Mouse (Mus musculus): ENCODE data around the gene Bricd5. TPM values are rescaled to one million over a fixed set of nuclear protein-coding genes. Genes with fewer than 3 reads are reported as not detected.

Gene Bricd5
- total and polyA plus RNA-seq, 2 experiments from 2014 or later: 1.4 to 4.0 TPM

GRCm38 (mm10) chr17:24477053-24477984 lies 3.6 kb downstream of the Bricd5 start:
- 89% methylated on average over 20 of the region's 20 CpGs for WGBS
- H3K9ac ChIP-seq (replicated peaks; ENCODE audit: low read length): no peak overlapping the region; the same call in 1 of the 2 replicates
- H3K4me2 ChIP-seq (ENCODE audit: low read depth, low read length): peak overlapping the region; percentile 69
- no peak overlapping the region for H3K4me3 ChIP-seq (ENCODE audit: low read length)
- H3K27ac ChIP-seq: peak overlapping the region; percentile 1; the same call in 1 of the 2 replicates
- ATAC-seq (no peak), DNase-seq (ENCODE audit: low spot score) (no peak)
- peaks cover 15% of the 10 kb centered on the region for H3K4me1 ChIP-seq (ENCODE audit: insufficient read depth, low read length)
- no peak for TF ChIP-seq CTCF (IDR thresholded peaks at IDR 0.05; ENCODE audit: low read depth)
- no peaks in the 10 kb centered on the region for H3K27me3 ChIP-seq (ENCODE audit: insufficient read depth, low read length)
- H3K36me3 ChIP-seq (ENCODE audit: insufficient read depth, low read length): peaks cover 30% of the 10 kb centered on the region
- H3K9me3 ChIP-seq (ENCODE audit: low read length): no peaks in the 10 kb centered on the region

GRCm38 (mm10) chr17:24477985-24478600 lies 4.4 kb downstream of the Bricd5 start:
- Histone ChIP-seq H3K27ac (peak overlapping the region; percentile 96; the same call in 1 of the 2 replicates), H3K9me3 (ENCODE audit: low read length) (no peaks in the 10 kb centered on the region), H3K4me2 (ENCODE audit: low read depth, low read length) (peak overlapping the region; percentile 69), H3K4me3 (ENCODE audit: low read length) (peak overlapping the region; percentile 84), H3K27me3 (ENCODE audit: insufficient read depth, low read length) (no peaks in the 10 kb centered on the region), H3K4me1 (ENCODE audit: insufficient read depth, low read length) (0 out of 2 replicates have a peak, but pooled peaks cover 8% of the 10 kb centered on the region), H3K9ac (replicated peaks; ENCODE audit: low read length) (peak overlapping the region; percentile 82), H3K36me3 (ENCODE audit: insufficient read depth, low read length) (peaks cover 30% of the 10 kb centered on the region)
- 44% methylated on average over 11 of the region's 11 CpGs for WGBS
- DNase-seq (ENCODE audit: low spot score): no peak
- peak; percentile 21; the same call in 1 of the 2 replicates for ATAC-seq
- TF ChIP-seq CTCF (IDR thresholded peaks at IDR 0.05; ENCODE audit: low read depth): no peak

- DNase-seq (ENCODE audit: low spot score): peak; percentile 98
- Histone ChIP-seq H3K4me1 (ENCODE audit: insufficient read depth, low read length) (0 out of 2 replicates have a peak, but pooled peaks cover 8% of the 10 kb centered on the region), H3K9me3 (ENCODE audit: low read length) (no peaks in the 10 kb centered on the region), H3K36me3 (ENCODE audit: insufficient read depth, low read length) (peaks cover 27% of the 10 kb centered on the region), H3K4me2 (ENCODE audit: low read depth, low read length) (peak within 1 kb of the TSS; percentile 69), H3K27me3 (ENCODE audit: insufficient read depth, low read length) (no peaks in the 10 kb centered on the region), H3K4me3 (ENCODE audit: low read length) (peak within 1 kb of the TSS; percentile 84), H3K9ac (replicated peaks; ENCODE audit: low read length) (peak within 1 kb of the TSS; percentile 82), H3K27ac (peak within 1 kb of the TSS; percentile 96)
- WGBS: under 1% methylated on average over 48 of the region's 48 CpGs
- peak; percentile 89 for TF ChIP-seq CTCF (IDR thresholded peaks at IDR 0.05; ENCODE audit: low read depth)
- peak; percentile 96 for ATAC-seq
Measured at GRCm38 (mm10) chr17:24478663-24479380, 5.1 kb downstream of the Bricd5 start, which contains the start of gene Mlst8. Gene Mlst8, minus strand, starts transcription at chr17:24479078.

GRCm38 (mm10) chr17:24479431-24479830 lies 5.7 kb downstream of the Bricd5 start:
- Histone ChIP-seq H3K27me3 (ENCODE audit: insufficient read depth, low read length) (no peaks in the 10 kb centered on the region), H3K36me3 (ENCODE audit: insufficient read depth, low read length) (peaks cover 22% of the 10 kb centered on the region), H3K27ac (0 out of 2 replicates have a peak overlapping the region, but pooled peaks have one; percentile 96), H3K4me3 (ENCODE audit: low read length) (peak overlapping the region; percentile 84), H3K4me2 (ENCODE audit: low read depth, low read length) (peak overlapping the region; percentile 69), H3K4me1 (ENCODE audit: insufficient read depth, low read length) (0 out of 2 replicates have a peak, but pooled peaks cover 8% of the 10 kb centered on the region), H3K9me3 (ENCODE audit: low read length) (no peaks in the 10 kb centered on the region), H3K9ac (replicated peaks; ENCODE audit: low read length) (peak overlapping the region; percentile 82; the same call in 1 of the 2 replicates)
- 16% methylated on average over 1 of the region's 1 CpGs for WGBS
- TF ChIP-seq CTCF (IDR thresholded peaks at IDR 0.05; ENCODE audit: low read depth): no peak
- no peak for ATAC-seq
- DNase-seq (ENCODE audit: low spot score): no peak

- TF ChIP-seq CTCF (IDR thresholded peaks at IDR 0.05; ENCODE audit: low read depth): peak; percentile 61
- no peak for DNase-seq (ENCODE audit: low spot score)
Measured at GRCm38 (mm10) chr17:24480201-24480826, 6.6 kb downstream of the Bricd5 start.

More at GRCm38 (mm10) chr17:24480201-24480826, 6.6 kb downstream of the Bricd5 start:
- H3K4me1 ChIP-seq (ENCODE audit: insufficient read depth, low read length): 0 out of 2 replicates have a peak, but pooled peaks cover 9% of the 10 kb centered on the region
- H3K9me3 ChIP-seq (ENCODE audit: low read length): no peaks in the 10 kb centered on the region
- ATAC-seq: no peak
- H3K9ac ChIP-seq (replicated peaks; ENCODE audit: low read length): no peak overlapping the region
- H3K36me3 ChIP-seq (ENCODE audit: insufficient read depth, low read length): peaks cover 20% of the 10 kb centered on the region
- no peak overlapping the region for H3K27ac ChIP-seq
- no peaks in the 10 kb centered on the region for H3K27me3 ChIP-seq (ENCODE audit: insufficient read depth, low read length)
- H3K4me2 ChIP-seq (ENCODE audit: low read depth, low read length): no peak overlapping the region
- 34% methylated on average over 3 of the region's 3 CpGs for WGBS
- H3K4me3 ChIP-seq (ENCODE audit: low read length): no peak overlapping the region

All from hindbrain, postnatal 0 days (tissue).